Mouse (Mus musculus): Measurements from ENCODE around the gene BC049762. TPM values are rescaled to one million over a fixed set of nuclear protein-coding genes. Genes with fewer than 3 reads are reported as not detected.

Gene BC049762
- polyA plus RNA-seq (2014; fragmentation: Nextera tagmentation; extraction: Ambion mirVana): 0.36 TPM in 1 of 2 replicates, not detected in the other

DNA sequence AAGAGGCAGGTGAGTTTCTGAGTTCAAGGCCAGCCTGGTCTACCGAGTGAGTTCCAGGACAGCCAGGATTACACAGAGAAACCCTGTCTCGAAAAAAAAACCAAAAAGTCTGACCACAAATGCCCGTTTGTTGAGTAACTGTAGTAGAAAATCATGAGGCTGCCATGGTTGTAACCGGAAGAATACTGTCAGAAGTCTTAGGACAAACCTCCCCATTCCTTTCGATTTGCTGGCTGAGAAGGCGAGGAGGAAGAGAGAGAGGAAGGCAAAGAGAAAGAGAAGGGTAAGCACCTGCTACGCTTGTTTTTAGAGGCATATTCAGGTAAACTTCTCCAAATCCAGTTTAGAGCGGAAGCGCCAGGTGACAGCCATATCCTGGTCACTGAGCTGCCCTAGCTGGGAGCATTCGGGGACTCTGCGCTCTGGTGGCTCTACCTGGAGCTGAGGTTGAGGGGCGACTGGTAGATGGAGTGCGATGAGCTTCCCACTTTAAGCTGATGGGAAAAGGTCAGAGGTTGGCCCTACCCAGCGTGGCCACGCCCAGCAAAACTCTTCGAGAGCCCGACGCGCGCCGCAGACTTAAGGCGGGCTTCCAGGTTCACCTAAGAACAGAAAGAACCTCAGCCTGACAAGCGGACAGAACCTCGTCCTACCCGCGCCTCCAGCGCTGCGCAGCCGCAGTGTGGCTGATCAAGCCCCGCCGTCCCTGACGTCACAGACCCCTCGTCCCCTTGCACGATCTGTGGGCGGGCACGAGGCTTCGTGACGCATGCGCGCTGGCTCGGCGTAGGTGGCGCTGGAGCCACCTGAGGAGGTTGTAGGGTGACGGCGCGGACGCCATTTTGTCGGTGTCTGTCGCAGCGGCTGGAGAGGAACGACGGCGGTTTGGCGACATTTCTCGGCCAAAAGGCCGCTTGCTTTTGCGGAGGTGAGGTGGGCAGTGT lies at the start of gene BC049762:
BC049762 (minus strand) TSS at position 705 of the 944 bp plus-strand sequence.
- ATAC-seq (replicated peaks; ENCODE audit: insufficient number of reproducible peaks, low FRiP score, low TSS enrichment): peak; percentile 98
- no peaks in the 10 kb centered on the region for H3K36me3 ChIP-seq (ENCODE audit: control insufficient read depth, insufficient read depth, low read length)
- H3K4me1 ChIP-seq (ENCODE audit: control insufficient read depth, insufficient read depth, low read length): peaks cover 9% of the 10 kb centered on the region; the same call in 1 of the 2 replicates
- peak within 1 kb of the TSS; percentile 97 for H3K4me3 ChIP-seq (ENCODE audit: low read depth, low read length)
- H3K9ac ChIP-seq (ENCODE audit: low read depth, low read length): peak within 1 kb of the TSS; percentile 99
- H3K27ac ChIP-seq (ENCODE audit: low read depth, low read length): peak within 1 kb of the TSS; percentile 95
- H3K9me3 ChIP-seq (replicated peaks; ENCODE audit: control insufficient read depth, low read length): no peaks in the 10 kb centered on the region
- H3K4me2 ChIP-seq: peak within 1 kb of the TSS; percentile 94
- H3K27me3 ChIP-seq (ENCODE audit: control insufficient read depth, insufficient read depth, low read length): no peaks in the 10 kb centered on the region
- 10% methylated on average over 57 of the region's 57 CpGs for whole genome bisulfite sequencing (ENCODE audit: insufficient replicate concordance)

DNA sequence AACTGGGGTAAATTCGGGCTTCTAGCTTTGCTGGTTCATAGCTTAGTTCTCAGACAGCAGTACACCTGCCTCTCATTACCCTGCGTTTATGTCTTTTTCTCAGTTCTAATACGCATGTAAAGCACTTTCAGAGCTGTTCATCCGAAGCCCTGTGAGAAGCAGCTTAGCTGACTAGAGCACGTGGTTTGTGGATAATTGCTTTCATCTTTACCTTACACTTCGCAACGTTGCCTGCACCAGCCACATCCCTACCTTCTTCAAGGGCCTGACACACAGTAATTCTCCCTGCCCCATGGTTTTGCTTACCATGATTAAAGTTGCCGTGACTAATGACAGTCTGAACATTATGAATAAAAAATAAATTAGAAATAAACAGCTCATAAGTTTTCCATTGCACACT lies 49.0 kb upstream of the BC049762 start:
- Histone ChIP-seq H3K27me3 (ENCODE audit: control insufficient read depth, insufficient read depth, low read length) (no peaks in the 10 kb centered on the region), H3K9me3 (replicated peaks; ENCODE audit: control insufficient read depth, low read length) (no peaks in the 10 kb centered on the region), H3K4me1 (ENCODE audit: control insufficient read depth, insufficient read depth, low read length) (no peaks in the 10 kb centered on the region), H3K27ac (ENCODE audit: low read depth, low read length) (no peak overlapping the region), H3K4me3 (ENCODE audit: low read depth, low read length) (no peak overlapping the region), H3K4me2 (no peak overlapping the region), H3K36me3 (ENCODE audit: control insufficient read depth, insufficient read depth, low read length) (no peaks in the 10 kb centered on the region), H3K9ac (ENCODE audit: low read depth, low read length) (no peak overlapping the region)
- WGBS (ENCODE audit: insufficient replicate concordance): 86% methylated on average over 8 of the region's 8 CpGs
- ATAC-seq (replicated peaks; ENCODE audit: insufficient number of reproducible peaks, low FRiP score, low TSS enrichment): no peak

GRCm38 (mm10) chr11:51308306-51308705 lies 45.5 kb upstream of the BC049762 start:
- Histone ChIP-seq H3K36me3 (ENCODE audit: control insufficient read depth, insufficient read depth, low read length) (no peaks in the 10 kb centered on the region), H3K27me3 (ENCODE audit: control insufficient read depth, insufficient read depth, low read length) (0 out of 2 replicates have a peak, but pooled peaks cover 2% of the 10 kb centered on the region), H3K4me2 (no peak overlapping the region), H3K27ac (ENCODE audit: low read depth, low read length) (no peak overlapping the region), H3K9ac (ENCODE audit: low read depth, low read length) (no peak overlapping the region), H3K4me1 (ENCODE audit: control insufficient read depth, insufficient read depth, low read length) (no peaks in the 10 kb centered on the region), H3K4me3 (ENCODE audit: low read depth, low read length) (no peak overlapping the region), H3K9me3 (replicated peaks; ENCODE audit: control insufficient read depth, low read length) (no peaks in the 10 kb centered on the region)
- 46% methylated on average over 5 of the region's 5 CpGs for WGBS (ENCODE audit: insufficient replicate concordance)
- ATAC-seq (replicated peaks; ENCODE audit: insufficient number of reproducible peaks, low FRiP score, low TSS enrichment): no peak

GRCm38 (mm10) chr11:51303981-51304553 lies 41.2 kb upstream of the BC049762 start:
- Histone ChIP-seq H3K4me1 (ENCODE audit: control insufficient read depth, insufficient read depth, low read length) (no peaks in the 10 kb centered on the region), H3K4me3 (ENCODE audit: low read depth, low read length) (no peak overlapping the region), H3K27ac (ENCODE audit: low read depth, low read length) (no peak overlapping the region), H3K27me3 (ENCODE audit: control insufficient read depth, insufficient read depth, low read length) (0 out of 2 replicates have a peak, but pooled peaks cover 2% of the 10 kb centered on the region), H3K4me2 (no peak overlapping the region), H3K36me3 (ENCODE audit: control insufficient read depth, insufficient read depth, low read length) (no peaks in the 10 kb centered on the region), H3K9me3 (replicated peaks; ENCODE audit: control insufficient read depth, low read length) (no peaks in the 10 kb centered on the region), H3K9ac (ENCODE audit: low read depth, low read length) (no peak overlapping the region)
- 71% methylated on average over 12 of the region's 12 CpGs for WGBS (ENCODE audit: insufficient replicate concordance)
- no peak for ATAC-seq (replicated peaks; ENCODE audit: insufficient number of reproducible peaks, low FRiP score, low TSS enrichment)

DNA sequence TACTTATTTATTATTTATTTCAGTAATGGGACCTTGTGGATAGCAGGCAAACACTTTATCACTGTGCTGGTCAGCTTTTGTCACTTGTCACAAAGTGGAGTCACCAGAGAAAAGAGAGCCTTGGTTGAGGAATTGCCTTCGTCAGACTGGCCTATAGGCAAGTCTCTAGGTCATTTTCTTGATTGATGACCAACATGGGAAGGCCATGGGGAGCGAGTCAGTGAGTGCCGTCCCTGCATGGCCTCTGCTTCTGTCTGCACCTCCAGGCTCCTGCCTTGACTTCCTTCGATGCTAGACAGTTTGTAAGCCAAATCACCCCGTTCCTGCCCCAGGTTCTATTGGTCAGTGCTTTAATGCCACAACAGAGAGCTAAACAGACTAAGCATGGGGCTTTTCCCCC lies 39.5 kb upstream of the BC049762 start:
- no peak overlapping the region for H3K9ac ChIP-seq (ENCODE audit: low read depth, low read length)
- H3K4me2 ChIP-seq: no peak overlapping the region
- H3K9me3 ChIP-seq (replicated peaks; ENCODE audit: control insufficient read depth, low read length): no peaks in the 10 kb centered on the region
- no peak overlapping the region for H3K27ac ChIP-seq (ENCODE audit: low read depth, low read length)
- 71% methylated on average over 5 of the region's 5 CpGs for WGBS (ENCODE audit: insufficient replicate concordance)
- no peaks in the 10 kb centered on the region for H3K36me3 ChIP-seq (ENCODE audit: control insufficient read depth, insufficient read depth, low read length)
- no peak for ATAC-seq (replicated peaks; ENCODE audit: insufficient number of reproducible peaks, low FRiP score, low TSS enrichment)
- H3K4me1 ChIP-seq (ENCODE audit: control insufficient read depth, insufficient read depth, low read length): no peaks in the 10 kb centered on the region
- no peak overlapping the region for H3K4me3 ChIP-seq (ENCODE audit: low read depth, low read length)
- H3K27me3 ChIP-seq (ENCODE audit: control insufficient read depth, insufficient read depth, low read length): 0 out of 2 replicates have a peak, but pooled peaks cover 2% of the 10 kb centered on the region

GRCm38 (mm10) chr11:51298691-51299090 lies 35.8 kb upstream of the BC049762 start:
- H3K4me3 ChIP-seq (ENCODE audit: low read depth, low read length): no peak overlapping the region
- WGBS (ENCODE audit: insufficient replicate concordance): 76% methylated on average over 4 of the region's 4 CpGs
- H3K4me1 ChIP-seq (ENCODE audit: control insufficient read depth, insufficient read depth, low read length): no peaks in the 10 kb centered on the region
- no peak overlapping the region for H3K9ac ChIP-seq (ENCODE audit: low read depth, low read length)
- no peak overlapping the region for H3K27ac ChIP-seq (ENCODE audit: low read depth, low read length)
- ATAC-seq (replicated peaks; ENCODE audit: insufficient number of reproducible peaks, low FRiP score, low TSS enrichment): no peak
- H3K27me3 ChIP-seq (ENCODE audit: control insufficient read depth, insufficient read depth, low read length): no peaks in the 10 kb centered on the region
- 0 out of 2 replicates have a peak, but pooled peaks cover 2% of the 10 kb centered on the region for H3K9me3 ChIP-seq (replicated peaks; ENCODE audit: control insufficient read depth, low read length)
- H3K4me2 ChIP-seq: no peak overlapping the region
- no peaks in the 10 kb centered on the region for H3K36me3 ChIP-seq (ENCODE audit: control insufficient read depth, insufficient read depth, low read length)

GRCm38 (mm10) chr11:51295742-51296141 lies 32.9 kb upstream of the BC049762 start:
- no peak for ATAC-seq (replicated peaks; ENCODE audit: insufficient number of reproducible peaks, low FRiP score, low TSS enrichment)
- H3K9me3 ChIP-seq (replicated peaks; ENCODE audit: control insufficient read depth, low read length): 0 out of 2 replicates have a peak, but pooled peaks cover 2% of the 10 kb centered on the region
- H3K4me2 ChIP-seq: no peak overlapping the region
- H3K4me3 ChIP-seq (ENCODE audit: low read depth, low read length): no peak overlapping the region
- H3K36me3 ChIP-seq (ENCODE audit: control insufficient read depth, insufficient read depth, low read length): no peaks in the 10 kb centered on the region
- WGBS (ENCODE audit: insufficient replicate concordance): 77% methylated on average over 3 of the region's 3 CpGs
- H3K27me3 ChIP-seq (ENCODE audit: control insufficient read depth, insufficient read depth, low read length): peaks cover 9% of the 10 kb centered on the region; the same call in 1 of the 2 replicates
- H3K4me1 ChIP-seq (ENCODE audit: control insufficient read depth, insufficient read depth, low read length): no peaks in the 10 kb centered on the region
- H3K9ac ChIP-seq (ENCODE audit: low read depth, low read length): no peak overlapping the region
- H3K27ac ChIP-seq (ENCODE audit: low read depth, low read length): no peak overlapping the region

DNA sequence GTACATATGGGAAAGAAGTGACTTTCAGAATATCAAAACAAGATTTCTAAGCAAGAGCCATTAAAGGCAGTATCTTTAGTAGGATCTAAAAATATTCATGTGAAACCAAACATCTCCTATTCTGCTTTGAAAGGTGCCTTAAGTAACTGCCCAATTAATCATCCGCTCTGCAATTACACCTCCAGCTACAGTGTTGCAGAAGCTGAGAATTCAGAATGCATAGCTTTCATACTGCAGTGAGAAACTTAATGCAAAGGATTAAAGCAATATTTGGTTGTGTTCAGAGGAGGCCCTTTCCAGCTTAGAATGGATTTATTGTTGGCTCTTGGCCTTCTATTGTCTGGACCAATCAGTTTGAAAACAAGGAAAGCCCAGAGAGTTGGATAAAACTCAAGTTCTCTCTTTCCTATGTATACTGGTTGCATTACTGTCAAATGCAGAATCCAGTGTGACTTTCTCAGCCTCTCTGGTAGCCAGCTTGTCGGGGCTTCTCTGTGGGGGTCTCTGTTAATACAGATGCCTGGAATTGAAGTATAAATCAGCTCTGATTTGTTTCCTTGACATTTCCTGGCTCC lies 31.2 kb upstream of the BC049762 start:
- Histone ChIP-seq H3K36me3 (ENCODE audit: control insufficient read depth, insufficient read depth, low read length) (no peaks in the 10 kb centered on the region), H3K4me1 (ENCODE audit: control insufficient read depth, insufficient read depth, low read length) (no peaks in the 10 kb centered on the region), H3K9ac (ENCODE audit: low read depth, low read length) (no peak overlapping the region), H3K27ac (ENCODE audit: low read depth, low read length) (no peak overlapping the region), H3K4me3 (ENCODE audit: low read depth, low read length) (no peak overlapping the region), H3K27me3 (ENCODE audit: control insufficient read depth, insufficient read depth, low read length) (peaks cover 9% of the 10 kb centered on the region; the same call in 1 of the 2 replicates), H3K9me3 (replicated peaks; ENCODE audit: control insufficient read depth, low read length) (0 out of 2 replicates have a peak, but pooled peaks cover 2% of the 10 kb centered on the region), H3K4me2 (no peak overlapping the region)
- ATAC-seq (replicated peaks; ENCODE audit: insufficient number of reproducible peaks, low FRiP score, low TSS enrichment): no peak
- WGBS (ENCODE audit: insufficient replicate concordance): 78% methylated on average over 2 of the region's 2 CpGs
